Mouse (Mus musculus): Measurements from ENCODE around the gene Gm17304.

Gene Gm17304

GRCm38 (mm10) chr5:106628369-106629149 is 19.7 kb downstream of the Gm17304 start:
- no peak for DNase-seq

- DNase-seq, result no peak
These were observed 27.6 kb downstream of the Gm17304 start for GRCm38 (mm10) chr5:106636423-106636946.

DNA sequence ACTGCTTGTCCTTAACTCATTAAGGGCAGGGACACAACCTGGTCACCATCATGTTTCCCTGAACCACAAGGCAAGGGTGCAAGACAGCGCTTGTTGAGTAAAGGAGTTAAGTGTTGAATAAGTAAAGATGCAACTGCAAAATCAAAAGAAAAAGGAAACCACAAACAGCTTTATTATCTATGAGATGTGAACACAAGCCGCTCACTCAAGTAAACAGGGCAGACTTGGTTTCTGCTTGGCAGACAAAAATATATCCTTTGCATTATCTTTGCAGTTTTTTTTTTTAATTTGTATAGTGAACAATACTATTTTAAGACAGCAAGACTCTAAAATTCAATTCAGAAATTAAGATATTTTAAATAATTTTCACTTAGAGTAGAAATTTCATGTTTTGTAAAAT is 30.7 kb downstream of the Gm17304 start:
- DNase-seq, result no peak

DNA sequence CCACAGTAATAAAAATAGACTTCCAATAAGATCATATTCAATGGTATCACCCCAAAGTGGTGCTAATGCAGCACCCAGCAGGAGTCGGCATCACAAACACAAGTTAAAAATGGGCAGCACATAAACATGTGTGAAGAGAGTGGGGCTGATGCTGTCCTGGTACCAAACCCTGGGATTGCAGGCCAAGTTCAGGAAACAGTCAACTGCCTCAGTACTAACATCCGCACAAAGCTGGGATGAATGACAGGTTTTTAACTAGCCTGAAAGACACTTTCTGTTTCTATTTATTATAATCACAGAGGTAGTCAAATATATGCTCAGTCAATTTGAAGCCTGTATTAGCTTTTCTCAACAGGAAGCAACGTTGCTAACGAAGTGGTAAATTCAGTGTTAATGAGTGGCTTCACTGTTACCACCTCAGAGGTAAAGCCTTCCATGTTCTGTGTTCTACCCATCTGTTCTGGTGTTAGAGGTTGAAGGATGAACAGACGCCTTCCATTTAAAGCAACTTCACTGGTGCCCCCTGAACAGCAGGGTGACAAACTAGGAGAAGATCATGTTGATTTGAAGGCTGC is 31.4 kb downstream of the Gm17304 start:
- DNase-seq, result no peak

DNA sequence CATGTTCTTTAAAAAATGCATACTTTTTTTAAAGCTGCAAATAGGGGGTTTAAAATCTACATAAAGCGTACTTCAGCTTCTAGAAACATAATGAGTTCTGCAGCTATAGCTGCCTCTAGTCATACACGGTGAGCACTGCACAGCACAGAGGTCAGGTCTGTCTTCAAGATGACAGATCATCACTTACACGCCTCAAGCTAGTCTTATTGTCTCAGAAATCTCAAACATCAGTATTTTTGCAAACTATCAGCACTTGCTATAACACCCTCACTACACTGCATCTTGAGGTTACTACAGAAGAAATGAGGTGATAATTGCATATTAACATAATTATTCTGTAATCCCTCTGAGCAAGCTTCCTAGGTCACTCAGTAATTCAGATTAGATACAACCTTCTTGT is 33.0 kb downstream of the Gm17304 start:
- no peak for DNase-seq

- DNase-seq, result no peak
These were observed 34.5 kb downstream of the Gm17304 start for GRCm38 (mm10) chr5:106643434-106643833.

GRCm38 (mm10) chr5:106649441-106649840 is 40.5 kb downstream of the Gm17304 start:
- DNase-seq, result no peak

GRCm38 (mm10) chr5:106649995-106650394 is 41.1 kb downstream of the Gm17304 start:
- DNase-seq, result no peak

DNA sequence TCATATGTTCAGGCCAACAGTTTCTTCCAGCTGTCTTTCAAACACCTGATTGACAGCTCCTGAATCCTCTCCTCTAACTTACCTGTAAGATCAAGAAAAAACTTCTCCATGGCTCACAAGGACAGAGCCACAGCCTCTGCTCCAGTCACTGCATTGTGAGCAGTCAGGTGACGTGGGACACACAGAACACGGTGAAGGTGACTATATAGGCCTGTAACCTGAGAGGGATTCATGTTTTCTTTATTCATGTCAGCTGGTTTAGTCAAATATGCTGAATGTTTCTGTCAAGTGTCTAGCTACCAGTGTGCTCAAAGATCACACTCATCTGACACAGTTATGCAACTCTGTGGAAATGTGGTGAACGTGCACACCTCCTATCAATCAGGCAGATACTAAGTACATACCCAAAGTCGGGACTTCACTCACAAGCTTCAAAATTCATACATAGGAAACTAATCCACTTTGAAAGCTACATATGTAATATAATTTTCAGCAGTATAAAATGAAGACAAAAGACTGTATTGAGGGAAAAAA is 43.4 kb downstream of the Gm17304 start:
- no peak for DNase-seq

DNA sequence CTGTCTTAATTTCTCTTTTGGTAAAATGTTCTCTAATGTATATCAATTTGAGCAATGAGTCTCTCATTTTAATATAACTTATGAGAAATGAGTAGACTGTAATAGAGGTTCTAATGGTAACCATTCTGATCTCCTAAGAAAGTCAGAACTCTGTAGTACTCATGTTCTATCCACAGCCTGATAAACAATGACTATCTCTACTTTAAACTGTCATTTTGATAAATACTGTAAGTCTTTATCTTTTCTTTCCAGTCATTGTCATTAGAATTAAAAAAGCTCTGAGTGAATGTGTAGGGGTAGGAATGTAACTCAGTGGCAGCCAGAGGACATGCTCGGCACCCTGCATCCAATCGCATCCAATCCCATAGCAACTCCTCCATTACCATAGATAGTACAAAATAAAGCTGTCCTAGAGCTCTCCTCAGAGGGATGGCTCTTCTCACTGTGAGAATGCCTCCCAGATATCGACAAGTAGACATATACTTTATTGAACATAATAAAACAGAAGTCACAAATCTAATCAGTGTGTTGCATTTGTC is 44.0 kb downstream of the Gm17304 start:
- DNase-seq, result no peak

Measured in kidney, adult 11 months (tissue).